Mouse (Mus musculus) embryonic facial prominence, embryonic 10.5 days (tissue): ENCODE results near the gene A230072I06Rik. TPM values are rescaled to one million over a fixed set of nuclear protein-coding genes. Genes with fewer than 3 reads are reported as not detected.

ENCODE experiments used
- DNase-seq: peaks from one replicate; pipeline ENCODE4 v3.0.0-alpha.2; 2017; ENCODE audit warnings: low spot score
- H3K27ac ChIP-seq: fragments of 300-500 bp; sonication (generic); replicated peaks from 2 replicates; pipeline ENCODE4 v1.5.1; 2016; ENCODE audit warnings: mild to moderate bottlenecking
- H3K27me3 ChIP-seq: fragments of 300-500 bp; sonication (generic); replicated peaks from 2 replicates; pipeline ENCODE4 v1.6.1; 2016; ENCODE audit warnings: low read depth, mild to moderate bottlenecking; ENCODE audit not compliant: poor library complexity, severe bottlenecking
- H3K36me3 ChIP-seq: fragments of 300-500 bp; sonication (generic); replicated peaks from 2 replicates; pipeline ENCODE4 v1.6.1; 2016; ENCODE audit warnings: mild to moderate bottlenecking, moderate library complexity
- H3K4me1 ChIP-seq: fragments of 300-500 bp; sonication (generic); 2 replicates; pipeline ENCODE4 v1.6.1; 2016
- H3K4me3 ChIP-seq: fragments of 300-500 bp; sonication (generic); 2 replicates; pipeline ENCODE4 v1.5.1; 2016; ENCODE audit warnings: mild to moderate bottlenecking, moderate library complexity
- H3K9me3 ChIP-seq: fragments of 300-500 bp; sonication (generic); 2 replicates; pipeline ENCODE4 v1.6.1; 2016; ENCODE audit warnings: mild to moderate bottlenecking
- WGBS: fragments of 180-500 bp; shearing (Covaris S2); methylation state at CpG from one replicate; pipeline ENCODE4 v1.1.7; 2016; 5-methylcytosine and 5-hydroxymethylcytosine counted together
- polyA plus RNA-seq: library from polyadenylated mRNA; unstranded; fragments of >200 nt; fragmentation: Nextera tagmentation; extraction: Ambion mirVana; gene quantifications from 2 replicates; pipeline ENCODE4 v1.2.1, GENCODE M21; 2016

Gene A230072I06Rik
- polyA plus RNA-seq, 1 experiment from 2014 or later, result not detected

GRCm38 (mm10) chr8:12282128-12282527 lies 3.5 kb downstream of the A230072I06Rik start:
- Histone ChIP-seq H3K4me1 (peaks cover 18% of the 10 kb centered on the region), H3K27me3 (peaks cover 44% of the 10 kb centered on the region), H3K9me3 (no peaks in the 10 kb centered on the region), H3K36me3 (no peaks in the 10 kb centered on the region), H3K27ac (no peak overlapping the region), H3K4me3 (no peak overlapping the region)
- DNase-seq, result no peak
- WGBS, result 77% methylated on average over 22 of the region's 22 CpGs

- no peak for DNase-seq
- H3K27ac ChIP-seq, result no peak overlapping the region
- H3K4me1 ChIP-seq, result no peaks in the 10 kb centered on the region
- no peaks in the 10 kb centered on the region for H3K9me3 ChIP-seq
- no peak overlapping the region for H3K4me3 ChIP-seq
- H3K27me3 ChIP-seq, result peaks cover 19% of the 10 kb centered on the region; the same call in 1 of the 2 replicates
- H3K36me3 ChIP-seq, result no peaks in the 10 kb centered on the region
These were observed 11.9 kb downstream of the A230072I06Rik start for GRCm38 (mm10) chr8:12290551-12290950.

- no peak overlapping the region for H3K4me3 ChIP-seq
- H3K27me3 ChIP-seq, result peaks cover 37% of the 10 kb centered on the region
- no peak for DNase-seq
- 82% methylated on average over 10 of the region's 10 CpGs for WGBS
- H3K27ac ChIP-seq, result no peak overlapping the region
- 0 out of 2 replicates have a peak, but pooled peaks cover 3% of the 10 kb centered on the region for H3K4me1 ChIP-seq
- no peaks in the 10 kb centered on the region for H3K36me3 ChIP-seq
- no peaks in the 10 kb centered on the region for H3K9me3 ChIP-seq
These were observed 19.8 kb downstream of the A230072I06Rik start for GRCm38 (mm10) chr8:12298326-12298950.

GRCm38 (mm10) chr8:12301998-12302397 lies 23.4 kb downstream of the A230072I06Rik start:
- 0 out of 2 replicates have a peak, but pooled peaks cover 3% of the 10 kb centered on the region for H3K4me1 ChIP-seq
- no peak for DNase-seq
- no peaks in the 10 kb centered on the region for H3K36me3 ChIP-seq
- peaks cover 59% of the 10 kb centered on the region for H3K27me3 ChIP-seq
- 74% methylated on average over 14 of the region's 14 CpGs for WGBS
- no peaks in the 10 kb centered on the region for H3K9me3 ChIP-seq
- no peak overlapping the region for H3K4me3 ChIP-seq
- H3K27ac ChIP-seq, result no peak overlapping the region

- no peaks in the 10 kb centered on the region for H3K36me3 ChIP-seq
- no peak overlapping the region for H3K4me3 ChIP-seq
- H3K9me3 ChIP-seq, result no peaks in the 10 kb centered on the region
- no peak for DNase-seq
- H3K27ac ChIP-seq, result no peak overlapping the region
- 42% methylated on average over 16 of the region's 16 CpGs for WGBS
- peaks cover 17% of the 10 kb centered on the region for H3K4me1 ChIP-seq
- H3K27me3 ChIP-seq, result peaks cover 81% of the 10 kb centered on the region
These were observed 34.5 kb downstream of the A230072I06Rik start for GRCm38 (mm10) chr8:12312975-12313734.

- no peak for DNase-seq
- Histone ChIP-seq H3K4me1 (peaks cover 17% of the 10 kb centered on the region), H3K36me3 (no peaks in the 10 kb centered on the region), H3K27me3 (peaks cover 82% of the 10 kb centered on the region), H3K4me3 (no peak overlapping the region), H3K9me3 (no peaks in the 10 kb centered on the region), H3K27ac (no peak overlapping the region)
- 56% methylated on average over 11 of the region's 11 CpGs for WGBS
These were observed 35.6 kb downstream of the A230072I06Rik start for GRCm38 (mm10) chr8:12314258-12314657.

- H3K9me3 ChIP-seq, result no peaks in the 10 kb centered on the region
- no peak overlapping the region for H3K27ac ChIP-seq
- WGBS, result 74% methylated on average over 5 of the region's 5 CpGs
- peaks cover 90% of the 10 kb centered on the region for H3K27me3 ChIP-seq
- no peaks in the 10 kb centered on the region for H3K36me3 ChIP-seq
- no peak for DNase-seq
- no peak overlapping the region for H3K4me3 ChIP-seq
- peaks cover 17% of the 10 kb centered on the region for H3K4me1 ChIP-seq
These were observed 36.6 kb downstream of the A230072I06Rik start for GRCm38 (mm10) chr8:12315177-12315576.

- no peaks in the 10 kb centered on the region for H3K36me3 ChIP-seq
- peaks cover 21% of the 10 kb centered on the region for H3K4me1 ChIP-seq
- no peaks in the 10 kb centered on the region for H3K9me3 ChIP-seq
- no peak for DNase-seq
- H3K27ac ChIP-seq, result no peak overlapping the region
- H3K27me3 ChIP-seq, result peaks cover 100% of the 10 kb centered on the region
- H3K4me3 ChIP-seq, result no peak overlapping the region
- WGBS, result 86% methylated on average over 11 of the region's 11 CpGs
These were observed 41.3 kb downstream of the A230072I06Rik start for GRCm38 (mm10) chr8:12319755-12320455.

- Histone ChIP-seq H3K36me3 (no peaks in the 10 kb centered on the region), H3K4me3 (no peak overlapping the region), H3K4me1 (peaks cover 32% of the 10 kb centered on the region), H3K27me3 (peaks cover 99% of the 10 kb centered on the region), H3K9me3 (no peaks in the 10 kb centered on the region), H3K27ac (no peak overlapping the region)
- no peak for DNase-seq
- 82% methylated on average over 6 of the region's 6 CpGs for WGBS
These were observed 43.5 kb downstream of the A230072I06Rik start for GRCm38 (mm10) chr8:12322071-12322470.

GRCm38 (mm10) chr8:12323238-12323637 lies 44.6 kb downstream of the A230072I06Rik start:
- WGBS, result 73% methylated on average over 3 of the region's 3 CpGs

GRCm38 (mm10) chr8:12324561-12324960 lies 45.9 kb downstream of the A230072I06Rik start:
- H3K27ac ChIP-seq, result no peak overlapping the region
- H3K4me3 ChIP-seq, result no peak overlapping the region
- 25% methylated on average over 10 of the region's 10 CpGs for WGBS
- no peaks in the 10 kb centered on the region for H3K36me3 ChIP-seq
- peaks cover 98% of the 10 kb centered on the region for H3K27me3 ChIP-seq
- DNase-seq, result no peak
- peaks cover 47% of the 10 kb centered on the region for H3K4me1 ChIP-seq
- H3K9me3 ChIP-seq, result no peaks in the 10 kb centered on the region

More at GRCm38 (mm10) chr8:12323238-12323637, 44.6 kb downstream of the A230072I06Rik start:
- Histone ChIP-seq H3K4me1 (peaks cover 43% of the 10 kb centered on the region), H3K27ac (no peak overlapping the region), H3K4me3 (no peak overlapping the region), H3K9me3 (no peaks in the 10 kb centered on the region), H3K27me3 (peaks cover 98% of the 10 kb centered on the region), H3K36me3 (no peaks in the 10 kb centered on the region)
- DNase-seq, result no peak

GRCm38 (mm10) chr8:12324991-12325601 lies 46.5 kb downstream of the A230072I06Rik start:
- 16% methylated on average over 16 of the region's 16 CpGs for WGBS

More at GRCm38 (mm10) chr8:12324991-12325601, 46.5 kb downstream of the A230072I06Rik start:
- Histone ChIP-seq H3K36me3 (no peaks in the 10 kb centered on the region), H3K4me3 (no peak overlapping the region), H3K4me1 (peaks cover 51% of the 10 kb centered on the region), H3K27ac (no peak overlapping the region), H3K9me3 (no peaks in the 10 kb centered on the region), H3K27me3 (peaks cover 98% of the 10 kb centered on the region)
- peak; percentile 64 for DNase-seq
